Mouse (Mus musculus) liver, embryonic 14.5 days (tissue): ENCODE measurements around the gene Trim3. TPM values are rescaled to one million over a fixed set of nuclear protein-coding genes. Genes with fewer than 3 reads are reported as not detected.
A peak's percentile ranks its signal among the peaks of the same experiment; 100 is the strongest.

ENCODE experiments used
- ATAC-seq: fragments of 200-750 bp; cut with Nextera tagmentation; 2 replicates; pipeline ENCODE4 v1.8.0; 2017; ENCODE audit warnings: moderate number of reproducible peaks, mild to moderate bottlenecking, moderate library complexity; ENCODE audit not compliant: insufficient read depth
- DNase-seq, 3 experiments: peaks; one replicate each; pipeline ENCODE4 v3.0.0-alpha.2; 2012 to 2013; ENCODE audit warnings: low read depth in 3 of 3, low spot score in 3 of 3
- H3K27ac ChIP-seq: fragments of 300-500 bp; sonication (generic); 2 replicates; pipeline ENCODE4 v1.5.1; 2014; ENCODE audit warnings: moderate library complexity, mild to moderate bottlenecking, control low read depth, inconsistent platforms
- H3K27me3 ChIP-seq: fragments of 300-500 bp; sonication (generic); 2 replicates; pipeline ENCODE4 v1.6.1; 2014; ENCODE audit warnings: mild to moderate bottlenecking, low read length, moderate library complexity; ENCODE audit not compliant: control insufficient read depth, insufficient read depth
- H3K36me3 ChIP-seq: fragments of 300-500 bp; sonication (generic); replicated peaks from 2 replicates; pipeline ENCODE4 v1.6.1; 2014; ENCODE audit warnings: low read depth; ENCODE audit not compliant: control insufficient read depth, insufficient read depth
- H3K4me1 ChIP-seq, 2 experiments: fragments of 200-500 bp in 1 of 2; fragments of 300-500 bp in 1 of 2; sonication (generic) in 1 of 2; replicated peaks; 2 replicates each; pipeline ENCODE4 v1.6.1; 2012 to 2014; ENCODE audit warnings: antibody characterized with exemption in 1 of 2, inconsistent platforms in 1 of 2, low read length in 1 of 2; ENCODE audit not compliant: control insufficient read depth in 2 of 2, insufficient read depth in 2 of 2
- H3K4me2 ChIP-seq: fragments of 300-500 bp; sonication (generic); 2 replicates; pipeline ENCODE4 v1.6.1; 2014; ENCODE audit warnings: low read depth, mild to moderate bottlenecking, control low read depth, moderate library complexity
- H3K4me3 ChIP-seq, 2 experiments: fragments of 200-500 bp in 1 of 2; fragments of 300-500 bp in 1 of 2; sonication (generic) in 1 of 2; 2 replicates each; pipeline ENCODE4 v1.5.1; 2012 to 2014; ENCODE audit warnings: low read depth in 2 of 2, low read length in 2 of 2, mild to moderate bottlenecking in 2 of 2, control low read depth in 1 of 2, inconsistent platforms in 1 of 2, moderate library complexity in 1 of 2; ENCODE audit not compliant: insufficient read depth in 1 of 2
- H3K9ac ChIP-seq: fragments of 300-500 bp; sonication (generic); replicated peaks from 2 replicates; pipeline ENCODE4 v1.6.1; 2014; ENCODE audit warnings: mild to moderate bottlenecking, control low read depth, moderate library complexity
- H3K9me3 ChIP-seq: fragments of 300-500 bp; sonication (generic); 2 replicates; pipeline ENCODE4 v1.6.1; 2016; ENCODE audit warnings: low read length, mixed read lengths; ENCODE audit not compliant: control insufficient read depth
- CTCF ChIP-seq: IDR thresholded peaks from 2 replicates; pipeline ENCODE4 v1.5.1; 2016; ENCODE audit warnings: antibody characterized with exemption, low read depth, control low read depth
- EP300 ChIP-seq: IDR thresholded peaks from 2 replicates; pipeline ENCODE4 v1.6.1; 2016; ENCODE audit warnings: antibody characterized with exemption, low read depth
- WGBS: fragments of 180-500 bp; shearing (Covaris S2); extraction: QIAGEN DNeasy Blood & Tissue Kit; methylation state at CpG from one replicate; pipeline ENCODE4 v1.1.7; 2014; ENCODE audit not compliant: insufficient replicate concordance; 5-methylcytosine and 5-hydroxymethylcytosine counted together
- polyA plus RNA-seq, 2 experiments: library from polyadenylated mRNA; depleted of rRNA in 1 of 2; stranded (reverse) in 1 of 2; unstranded in 1 of 2; fragments of >200 nt; fragmentation: Nextera tagmentation in 1 of 2; extraction: Ambion mirVana in 1 of 2; gene quantifications; 2 replicates each; pipeline versions ENCODE4 v1.2.1 to v1.2.3; 2012 to 2014

Trim3 gene
- polyA plus RNA-seq, 2 experiments: 2.2 to 4.3 TPM

DNA sequence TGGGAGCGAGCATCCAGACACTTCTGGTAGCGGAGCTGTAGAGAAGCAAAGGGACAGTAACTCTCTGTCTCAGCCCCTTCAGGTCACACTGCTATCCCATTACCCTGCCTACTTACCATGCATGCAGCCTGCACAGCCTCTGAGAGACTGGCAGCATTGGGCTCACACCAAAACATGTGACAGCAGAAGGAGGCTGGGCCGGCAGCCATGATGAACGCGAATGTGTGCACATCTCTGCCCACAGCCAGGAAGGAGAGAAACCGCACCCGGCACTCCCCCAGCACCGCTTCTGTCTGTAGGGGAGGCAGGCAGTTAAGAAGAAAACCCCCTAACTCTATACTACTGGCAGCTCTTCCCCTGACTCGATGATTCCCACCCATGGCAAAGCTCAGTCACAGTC lies 74.4 kb downstream of the Trim3 start:
- H3K9me3 ChIP-seq: no peaks in the 10 kb centered on the region
- H3K36me3 ChIP-seq: peaks cover 6% of the 10 kb centered on the region
- H3K27ac ChIP-seq: no peak overlapping the region
- peaks cover 0 to 10% of the 10 kb centered on the region in 2 experiments; a peak in 3 of 4 replicates for H3K4me1 ChIP-seq
- TF ChIP-seq CTCF (no peak), EP300 (no peak)
- no peak overlapping the region for H3K4me3 ChIP-seq
- H3K9ac ChIP-seq: no peak overlapping the region
- WGBS: 79% methylated on average over 9 of the region's 9 CpGs
- no peaks in the 10 kb centered on the region for H3K27me3 ChIP-seq
- ATAC-seq: no peak
- DNase-seq: no peak
- H3K4me2 ChIP-seq: no peak overlapping the region

DNA sequence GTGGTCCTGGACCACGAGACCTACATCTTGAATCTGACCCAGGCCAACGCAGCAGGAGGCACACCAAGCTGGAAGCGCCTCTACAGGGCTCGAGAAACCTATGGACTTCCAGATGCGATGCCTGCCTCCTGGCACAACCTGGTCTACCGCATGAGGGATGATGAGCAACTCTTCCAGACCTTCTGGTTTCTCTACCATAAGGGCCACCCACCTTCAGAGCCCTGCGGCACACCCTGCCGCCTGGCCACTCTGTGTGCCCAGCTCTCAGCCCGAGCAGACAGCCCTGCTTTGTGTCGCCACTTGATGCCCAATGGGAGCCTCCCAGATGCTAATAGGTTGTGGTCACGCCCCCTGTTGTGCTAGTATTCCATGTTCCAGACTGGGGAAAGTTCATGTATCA lies 75.7 kb downstream of the Trim3 start:
- no peak overlapping the region for H3K9ac ChIP-seq
- no peak overlapping the region for H3K4me3 ChIP-seq
- no peak overlapping the region for H3K27ac ChIP-seq
- H3K36me3 ChIP-seq: peaks cover 6% of the 10 kb centered on the region
- H3K4me2 ChIP-seq: no peak overlapping the region
- H3K4me1 ChIP-seq: peaks cover 0 to 15% of the 10 kb centered on the region in 2 experiments; a peak in 3 of 4 replicates
- ATAC-seq: no peak
- no peaks in the 10 kb centered on the region for H3K27me3 ChIP-seq
- TF ChIP-seq CTCF (no peak), EP300 (no peak)
- no peaks in the 10 kb centered on the region for H3K9me3 ChIP-seq
- 78% methylated on average over 11 of the region's 11 CpGs for WGBS
- DNase-seq: no peak

DNA sequence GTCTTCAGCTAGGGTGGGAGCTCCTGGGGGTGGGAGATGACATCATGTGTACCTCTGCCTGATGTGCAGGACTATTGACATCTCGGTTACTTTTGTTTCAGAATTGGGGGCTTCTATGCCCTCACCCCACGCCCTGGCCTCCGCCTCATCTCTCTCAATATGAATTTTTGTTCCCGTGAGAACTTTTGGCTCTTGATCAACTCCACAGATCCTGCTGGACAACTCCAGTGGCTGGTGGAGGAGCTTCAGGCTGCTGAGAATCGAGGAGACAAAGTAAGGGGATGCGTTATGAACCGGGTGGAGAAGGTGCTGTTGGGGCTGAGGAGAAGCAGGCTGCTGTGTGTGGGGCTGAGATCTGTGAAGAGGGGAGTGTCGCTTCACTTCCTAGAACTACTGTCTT lies 77.0 kb downstream of the Trim3 start:
- Histone ChIP-seq H3K4me3 (no peak overlapping the region), H3K4me2 (no peak overlapping the region), H3K9ac (no peak overlapping the region), H3K9me3 (no peaks in the 10 kb centered on the region), H3K27ac (no peak overlapping the region), H3K36me3 (peaks cover 6% of the 10 kb centered on the region), H3K4me1 (peaks cover 0 to 15% of the 10 kb centered on the region in 2 experiments; a peak in 3 of 4 replicates), H3K27me3 (no peaks in the 10 kb centered on the region)
- WGBS: 73% methylated on average over 8 of the region's 8 CpGs
- no peak for ATAC-seq
- no peak for DNase-seq
- TF ChIP-seq EP300: no peak
- no peak for TF ChIP-seq CTCF

DNA sequence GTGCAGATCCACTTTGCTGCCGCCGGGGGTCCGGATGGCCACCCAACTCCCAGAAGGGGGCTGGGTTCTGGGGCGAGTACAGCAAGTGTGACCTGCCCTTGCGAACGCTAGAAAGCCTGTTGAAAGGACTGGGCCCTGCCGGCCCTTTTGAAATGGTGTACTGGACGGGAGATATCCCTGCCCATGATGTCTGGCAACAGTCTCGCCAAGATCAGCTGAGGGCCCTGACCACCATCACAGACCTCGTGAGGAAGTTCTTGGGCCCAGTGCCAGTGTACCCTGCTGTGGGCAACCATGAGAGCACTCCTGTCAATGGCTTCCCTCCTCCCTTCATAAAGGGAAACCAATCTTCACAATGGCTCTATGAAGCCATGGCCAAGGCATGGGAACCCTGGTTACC lies 77.8 kb downstream of the Trim3 start:
- DNase-seq (no peak), ATAC-seq (no peak)
- Histone ChIP-seq H3K36me3 (peaks cover 6% of the 10 kb centered on the region), H3K27me3 (no peaks in the 10 kb centered on the region), H3K27ac (no peak overlapping the region), H3K4me3 (peak overlapping the region in 1 of 2 experiments; percentile 71; a peak in 1 of 4 replicates), H3K9me3 (no peaks in the 10 kb centered on the region), H3K4me2 (peak overlapping the region; percentile 80), H3K9ac (peak overlapping the region; percentile 72; the same call in 1 of the 2 replicates), H3K4me1 (peaks cover 0 to 15% of the 10 kb centered on the region in 2 experiments; a peak in 3 of 4 replicates)
- 85% methylated on average over 10 of the region's 10 CpGs for WGBS
- no peak for TF ChIP-seq EP300
- no peak for TF ChIP-seq CTCF

Other genes with a start within 250 kb of the Trim3 start
- 8.1 and 8.7 TPM in 2 replicates for gene Fam160a2, start 233.5 kb downstream of the Trim3 start, polyA plus RNA-seq (2012; rRNA removed)
- gene Fam160a2, start 233.5 kb downstream of the Trim3 start, polyA plus RNA-seq (2014; fragmentation: Nextera tagmentation; extraction: Ambion mirVana): 7.4 and 8.1 TPM in 2 replicates
- 0.02 TPM in 1 of 2 replicates, not detected in the other for gene Cnga4, start 229.0 kb downstream of the Trim3 start, polyA plus RNA-seq (2012; rRNA removed)
- gene Cnga4, start 229.0 kb downstream of the Trim3 start, polyA plus RNA-seq (2014; fragmentation: Nextera tagmentation; extraction: Ambion mirVana): not detected in 2 replicates
- not detected in 2 replicates for gene Cckbr, start 207.8 kb downstream of the Trim3 start, polyA plus RNA-seq (2012; rRNA removed)
- gene Cckbr, start 207.8 kb downstream of the Trim3 start, polyA plus RNA-seq (2014; fragmentation: Nextera tagmentation; extraction: Ambion mirVana): not detected in 2 replicates
- 2.3 and 2.6 TPM in 2 replicates for gene Cavin3, start 151.3 kb downstream of the Trim3 start, polyA plus RNA-seq (2012; rRNA removed)
- gene Cavin3, start 151.3 kb downstream of the Trim3 start, polyA plus RNA-seq (2014; fragmentation: Nextera tagmentation; extraction: Ambion mirVana): 4.1 and 4.7 TPM in 2 replicates
- 9.3 and 11.5 TPM in 2 replicates for gene Smpd1, start 79.2 kb downstream of the Trim3 start, polyA plus RNA-seq (2012; rRNA removed)
- 22.3 and 25.2 TPM in 2 replicates for gene Smpd1, start 79.2 kb downstream of the Trim3 start, polyA plus RNA-seq (2014; fragmentation: Nextera tagmentation; extraction: Ambion mirVana)
- 2.1 and 3.0 TPM in 2 replicates for gene Apbb1, start 51.9 kb downstream of the Trim3 start, polyA plus RNA-seq (2012; rRNA removed)
- gene Apbb1, start 51.9 kb downstream of the Trim3 start, polyA plus RNA-seq (2014; fragmentation: Nextera tagmentation; extraction: Ambion mirVana): 1.6 and 2.3 TPM in 2 replicates
- 203 and 207 TPM in 2 replicates for gene Hpx, start 33.4 kb downstream of the Trim3 start, polyA plus RNA-seq (2012; rRNA removed)
- gene Hpx, start 33.4 kb downstream of the Trim3 start, polyA plus RNA-seq (2014; fragmentation: Nextera tagmentation; extraction: Ambion mirVana): 276 and 285 TPM in 2 replicates
- gene Timm10b, start 6.5 kb upstream of the Trim3 start, polyA plus RNA-seq (2012; rRNA removed): 47.6 and 58.7 TPM in 2 replicates
- 120 and 122 TPM in 2 replicates for gene Timm10b, start 6.5 kb upstream of the Trim3 start, polyA plus RNA-seq (2014; fragmentation: Nextera tagmentation; extraction: Ambion mirVana)
- gene Arfip2, start 6.8 kb upstream of the Trim3 start, polyA plus RNA-seq (2012; rRNA removed): 11.2 and 15.4 TPM in 2 replicates
- gene Arfip2, start 6.8 kb upstream of the Trim3 start, polyA plus RNA-seq (2014; fragmentation: Nextera tagmentation; extraction: Ambion mirVana): 12.3 and 14.6 TPM in 2 replicates
- 42.2 and 69.5 TPM in 2 replicates for gene Gm45799, start 7.0 kb upstream of the Trim3 start, polyA plus RNA-seq (2012; rRNA removed)
- gene Gm45799, start 7.0 kb upstream of the Trim3 start, polyA plus RNA-seq (2014; fragmentation: Nextera tagmentation; extraction: Ambion mirVana): 24.6 and 26.1 TPM in 2 replicates
- gene Dnhd1, start 17.3 kb upstream of the Trim3 start, polyA plus RNA-seq (2012; rRNA removed): 0.57 and 0.70 TPM in 2 replicates
- gene Dnhd1, start 17.3 kb upstream of the Trim3 start, polyA plus RNA-seq (2014; fragmentation: Nextera tagmentation; extraction: Ambion mirVana): 0.11 and 0.14 TPM in 2 replicates
- 56.7 and 71.1 TPM in 2 replicates for gene Ilk, start 103.0 kb upstream of the Trim3 start, polyA plus RNA-seq (2012; rRNA removed)
- gene Ilk, start 103.0 kb upstream of the Trim3 start, polyA plus RNA-seq (2014; fragmentation: Nextera tagmentation; extraction: Ambion mirVana): 110 and 118 TPM in 2 replicates
- 6.5 and 7.0 TPM in 2 replicates for gene Rrp8, start 103.8 kb upstream of the Trim3 start, polyA plus RNA-seq (2012; rRNA removed)
- gene Rrp8, start 103.8 kb upstream of the Trim3 start, polyA plus RNA-seq (2014; fragmentation: Nextera tagmentation; extraction: Ambion mirVana): 9.2 and 13.6 TPM in 2 replicates
- gene Taf10, start 110.8 kb upstream of the Trim3 start, polyA plus RNA-seq (2012; rRNA removed): 149 and 197 TPM in 2 replicates
- 163 and 167 TPM in 2 replicates for gene Taf10, start 110.8 kb upstream of the Trim3 start, polyA plus RNA-seq (2014; fragmentation: Nextera tagmentation; extraction: Ambion mirVana)
- gene Tpp1, start 118.7 kb upstream of the Trim3 start, polyA plus RNA-seq (2012; rRNA removed): 34.1 and 41.9 TPM in 2 replicates
- 55.2 and 60.7 TPM in 2 replicates for gene Tpp1, start 118.7 kb upstream of the Trim3 start, polyA plus RNA-seq (2014; fragmentation: Nextera tagmentation; extraction: Ambion mirVana)
- 0.57 and 0.71 TPM in 2 replicates for gene Dchs1, start 154.1 kb upstream of the Trim3 start, polyA plus RNA-seq (2012; rRNA removed)
- 0.48 and 0.62 TPM in 2 replicates for gene Dchs1, start 154.1 kb upstream of the Trim3 start, polyA plus RNA-seq (2014; fragmentation: Nextera tagmentation; extraction: Ambion mirVana)
- gene Mrpl17, start 177.5 kb upstream of the Trim3 start, polyA plus RNA-seq (2012; rRNA removed): 36.4 and 136 TPM in 2 replicates
- gene Mrpl17, start 177.5 kb upstream of the Trim3 start, polyA plus RNA-seq (2014; fragmentation: Nextera tagmentation; extraction: Ambion mirVana): 216 and 222 TPM in 2 replicates